Mouse (Mus musculus) G1E-ER4 (cell line): ENCODE results near the gene Coa4. TPM values are rescaled to one million over a fixed set of nuclear protein-coding genes. Genes with fewer than 3 reads are reported as not detected.

Source experiments
- GATA1 ChIP-seq: IDR thresholded peaks from one replicate; pipeline ENCODE4 v1.8.0; 2012; ENCODE audit warnings: low read length, inconsistent platforms
- polyA plus RNA-seq: library from polyadenylated mRNA; stranded (reverse); fragments of >175 nt; gene quantifications from 2 replicates; pipeline ENCODE4 v1.2.3, GENCODE M21; 2012

The Coa4 gene
- polyA plus RNA-seq, 1 experiment, result 13.4 TPM

GRCm38 (mm10) chr7:100500276-100500977 is 36.4 kb upstream of the Coa4 start:
- no peak for TF ChIP-seq GATA1

- no peak for TF ChIP-seq GATA1
These were observed 35.6 kb upstream of the Coa4 start for GRCm38 (mm10) chr7:100501027-100501843.

GRCm38 (mm10) chr7:100501844-100502373 is 35.0 kb upstream of the Coa4 start:
- TF ChIP-seq GATA1, result no peak

GRCm38 (mm10) chr7:100502374-100502922 is 34.4 kb upstream of the Coa4 start:
- no peak for TF ChIP-seq GATA1

- TF ChIP-seq GATA1, result no peak
These were observed 33.8 kb upstream of the Coa4 start for GRCm38 (mm10) chr7:100503076-100503475.

- no peak for TF ChIP-seq GATA1
These were observed 32.0 kb upstream of the Coa4 start for GRCm38 (mm10) chr7:100504740-100505487.

GRCm38 (mm10) chr7:100506494-100506893 is 30.4 kb upstream of the Coa4 start:
- TF ChIP-seq GATA1, result no peak

- TF ChIP-seq GATA1, result no peak
These were observed 28.2 kb upstream of the Coa4 start for GRCm38 (mm10) chr7:100508670-100509069.

- no peak for TF ChIP-seq GATA1
These were observed 25.3 kb upstream of the Coa4 start for GRCm38 (mm10) chr7:100511602-100512001.

GRCm38 (mm10) chr7:100514573-100514972 is 22.3 kb upstream of the Coa4 start, which contains the start of gene Dnajb13:
Dnajb13 (minus strand) TSS chr7:100514960.
- no peak for TF ChIP-seq GATA1

- no peak for TF ChIP-seq GATA1
These were observed 16.7 kb upstream of the Coa4 start for GRCm38 (mm10) chr7:100520204-100520603.

- no peak for TF ChIP-seq GATA1
These were observed 16.1 kb upstream of the Coa4 start for GRCm38 (mm10) chr7:100520663-100521285.

- no peak for TF ChIP-seq GATA1
These were observed 14.6 kb upstream of the Coa4 start for GRCm38 (mm10) chr7:100522222-100522621.

- no peak for TF ChIP-seq GATA1
These were observed 12.2 kb upstream of the Coa4 start for GRCm38 (mm10) chr7:100524669-100525068.

GRCm38 (mm10) chr7:100530766-100531165 is 6.1 kb upstream of the Coa4 start:
- TF ChIP-seq GATA1, result no peak
